Mouse (Mus musculus) neural tube, embryonic 10.5 days (tissue): ENCODE results near the gene Slc7a14.

Experiments
- DNase-seq: peaks from one replicate; pipeline ENCODE4 v3.0.0-alpha.2; 2017; ENCODE audit warnings: low spot score; ENCODE audit errors: extremely low spot score

Slc7a14 gene

GRCm38 (mm10) chr3:31261418-31262014 is 48.7 kb downstream of the Slc7a14 start:
- no peak for DNase-seq

DNA sequence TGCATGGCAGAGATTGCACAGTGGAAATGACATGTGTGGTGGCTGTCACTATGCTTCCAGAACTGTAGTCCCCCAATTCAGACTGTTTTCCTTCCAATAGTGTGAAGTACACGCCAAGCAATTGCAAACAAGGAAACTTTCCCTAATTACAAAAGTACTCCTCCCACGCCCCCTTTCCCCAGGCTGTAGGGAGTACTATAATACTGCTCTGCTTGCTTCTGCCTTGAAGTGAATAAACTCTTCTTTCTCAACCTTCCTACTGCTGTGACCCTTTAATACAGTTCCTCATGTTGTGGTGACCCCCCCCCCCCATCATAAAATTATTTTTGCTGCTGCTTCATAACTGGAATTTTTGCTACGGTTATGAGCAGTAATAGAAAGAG is 49.2 kb downstream of the Slc7a14 start:
- DNase-seq: no peak

DNA sequence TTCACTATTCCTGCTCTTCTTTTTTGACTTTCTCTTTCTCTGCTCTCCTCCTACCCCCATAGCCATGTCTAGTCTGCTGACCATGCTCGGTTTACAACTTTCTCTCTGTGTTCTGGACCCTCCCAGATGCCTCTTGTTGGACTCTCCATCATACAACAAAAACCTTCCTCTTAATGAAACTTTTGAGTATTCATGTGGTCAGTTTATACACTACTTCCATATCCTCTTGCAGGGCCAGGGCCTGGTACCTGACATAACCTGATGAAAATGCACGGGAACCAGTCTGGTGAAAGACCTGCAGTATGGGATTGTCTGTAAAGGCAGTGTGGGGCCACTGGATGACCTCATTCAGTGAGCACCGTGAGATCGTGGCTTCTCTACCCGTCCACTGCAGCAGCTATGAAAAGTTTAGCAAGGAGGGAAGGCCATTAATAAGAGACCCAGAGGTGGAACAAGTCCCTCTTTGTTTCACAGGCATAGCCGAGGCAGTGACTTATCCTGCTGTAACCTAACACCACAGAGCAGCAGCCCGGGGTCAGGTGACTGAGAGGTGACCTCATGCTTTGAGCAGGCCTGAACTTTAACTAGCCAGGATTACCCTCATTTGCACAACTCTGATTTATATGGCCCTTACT is 49.7 kb downstream of the Slc7a14 start:
- DNase-seq: peak; percentile 63

- DNase-seq: no peak
Observed at GRCm38 (mm10) chr3:31259553-31260255, 50.5 kb downstream of the Slc7a14 start.

DNA sequence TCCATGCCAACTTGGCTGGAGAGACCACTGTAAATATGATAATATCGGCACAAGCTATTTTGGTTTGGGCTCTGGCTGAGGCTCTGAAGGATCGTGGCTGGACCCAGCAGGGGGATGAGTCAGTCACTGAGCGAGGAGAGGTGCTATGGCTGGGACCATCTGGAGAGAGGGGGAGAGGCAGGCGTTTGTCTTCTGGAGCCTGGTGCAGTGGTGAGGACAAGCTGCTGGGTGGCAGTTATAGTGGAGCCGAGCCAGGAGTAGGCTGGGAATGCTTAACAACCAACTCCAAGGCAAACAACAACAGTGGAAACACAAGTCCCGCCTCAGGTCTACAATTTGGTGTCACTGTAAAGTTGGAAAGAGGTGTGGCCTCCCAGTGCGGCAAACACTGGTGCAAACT is 55.8 kb downstream of the Slc7a14 start:
- no peak for DNase-seq

GRCm38 (mm10) chr3:31253862-31254261 is 56.3 kb downstream of the Slc7a14 start:
- DNase-seq: no peak

DNA sequence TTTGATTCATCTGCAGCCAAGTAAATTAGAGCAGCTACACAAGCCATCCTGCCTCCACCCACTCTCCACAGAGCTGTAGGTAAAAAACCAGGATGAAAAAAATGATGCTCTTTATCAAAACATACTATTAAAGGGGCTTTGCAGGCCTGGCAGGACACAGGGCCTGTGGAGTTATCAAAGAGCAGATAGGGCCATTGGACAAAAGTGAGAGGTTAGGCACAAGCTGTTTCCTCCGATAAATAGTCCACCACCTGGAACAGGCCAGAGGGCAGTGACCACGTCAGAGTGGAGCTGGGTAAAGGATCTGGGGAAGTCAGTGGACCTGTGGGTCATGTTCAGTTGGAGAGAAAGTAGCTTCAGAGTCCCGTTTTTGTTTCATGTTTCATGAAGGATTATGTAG is 57.6 kb downstream of the Slc7a14 start:
- DNase-seq: no peak

GRCm38 (mm10) chr3:31243478-31243877 is 66.7 kb downstream of the Slc7a14 start:
- no peak for DNase-seq

DNA sequence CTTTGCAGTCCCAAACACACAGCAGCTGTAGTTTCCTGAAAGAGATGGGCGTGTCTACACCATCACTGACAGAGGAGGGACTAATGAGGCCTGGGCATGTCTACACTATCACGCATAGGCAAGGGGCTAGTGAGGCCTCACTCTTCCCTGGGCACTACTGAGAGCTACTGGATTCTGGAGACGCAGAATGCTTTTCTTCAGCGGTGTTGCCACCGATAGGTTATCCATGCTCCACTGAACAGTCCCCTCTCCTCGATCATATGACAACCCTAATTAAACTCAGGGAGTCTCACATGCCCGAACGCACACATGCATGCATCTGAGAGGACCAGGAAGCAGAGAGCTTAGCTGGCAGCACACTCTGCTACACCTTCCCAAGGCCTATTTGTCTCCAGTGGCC is 69.3 kb downstream of the Slc7a14 start:
- no peak for DNase-seq

GRCm38 (mm10) chr3:31239645-31240044 is 70.5 kb downstream of the Slc7a14 start:
- DNase-seq: no peak

GRCm38 (mm10) chr3:31237936-31238335 is 72.2 kb downstream of the Slc7a14 start:
- DNase-seq: peak; percentile 52

DNA sequence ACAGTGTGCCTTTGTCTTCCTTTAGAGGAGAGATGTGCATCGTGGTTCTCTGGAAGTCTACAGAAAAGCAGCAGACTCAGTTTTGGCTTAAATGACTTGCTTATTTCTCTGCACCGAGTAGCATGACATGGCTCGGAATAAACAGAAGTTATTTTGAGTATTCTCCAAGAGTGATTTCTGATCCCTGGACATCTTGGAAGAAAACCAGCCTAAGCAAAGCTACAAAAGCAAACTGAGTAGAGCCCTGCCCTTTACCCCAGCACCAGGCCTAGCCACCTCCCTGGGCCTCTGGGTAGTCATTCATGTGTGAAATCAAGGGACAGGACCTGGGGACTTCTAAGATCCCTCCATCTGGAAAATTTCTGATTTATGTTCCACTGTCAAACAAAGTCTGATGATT is 74.0 kb downstream of the Slc7a14 start:
- no peak for DNase-seq

GRCm38 (mm10) chr3:31234356-31234755 is 75.8 kb downstream of the Slc7a14 start:
- DNase-seq: no peak

DNA sequence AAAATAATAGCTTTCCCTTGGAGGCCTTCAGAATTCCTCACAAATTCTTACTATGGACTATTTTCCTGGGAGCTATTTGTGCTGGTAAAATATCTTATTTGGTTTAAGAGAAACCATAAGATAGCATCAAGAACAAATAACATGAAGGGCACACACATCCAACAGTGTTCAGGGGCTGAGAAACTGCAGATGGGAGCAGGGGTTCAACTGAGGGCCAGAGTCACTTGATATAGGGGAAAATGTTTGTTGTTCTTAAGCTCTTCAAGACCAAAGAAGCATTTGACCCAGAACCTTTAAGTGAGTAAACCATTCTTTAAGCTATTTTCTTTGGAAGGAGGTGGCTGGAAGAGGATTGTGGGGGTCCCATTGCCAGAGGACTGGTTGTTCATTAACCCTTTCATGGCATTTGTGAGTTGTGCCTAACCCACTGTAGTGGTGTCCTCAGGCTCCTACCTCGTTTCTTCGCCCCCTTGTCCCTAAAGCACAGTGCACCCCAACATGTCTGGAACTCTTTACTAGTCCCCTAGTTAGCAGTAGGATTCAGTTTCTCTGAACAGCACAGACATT is 76.3 kb downstream of the Slc7a14 start:
- no peak for DNase-seq

- no peak for DNase-seq
Observed at GRCm38 (mm10) chr3:31229281-31229680, 80.9 kb downstream of the Slc7a14 start.

- no peak for DNase-seq
Observed at GRCm38 (mm10) chr3:31228487-31228886, 81.7 kb downstream of the Slc7a14 start.

DNA sequence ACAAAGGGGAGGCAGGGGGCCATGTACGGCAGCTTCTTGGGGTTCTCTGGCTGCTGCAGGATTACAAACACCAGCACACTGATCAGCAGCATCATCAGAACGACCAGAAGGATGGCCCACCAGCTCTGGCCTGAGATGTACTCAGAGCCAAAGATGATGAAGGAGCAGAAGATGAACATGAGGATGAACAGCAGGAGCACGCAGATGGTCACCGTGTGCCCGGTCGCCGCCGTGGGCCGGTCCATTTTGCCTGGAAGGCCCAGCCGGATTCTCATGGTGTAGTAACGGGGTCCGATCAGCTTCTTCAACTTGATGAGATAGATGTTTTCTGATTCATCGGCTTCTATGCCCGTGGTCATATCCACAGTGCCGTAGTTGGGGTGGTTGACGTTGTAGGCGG is 86.6 kb downstream of the Slc7a14 start:
- DNase-seq: no peak

GRCm38 (mm10) chr3:31220040-31220439 is 90.1 kb downstream of the Slc7a14 start:
- no peak for DNase-seq

DNA sequence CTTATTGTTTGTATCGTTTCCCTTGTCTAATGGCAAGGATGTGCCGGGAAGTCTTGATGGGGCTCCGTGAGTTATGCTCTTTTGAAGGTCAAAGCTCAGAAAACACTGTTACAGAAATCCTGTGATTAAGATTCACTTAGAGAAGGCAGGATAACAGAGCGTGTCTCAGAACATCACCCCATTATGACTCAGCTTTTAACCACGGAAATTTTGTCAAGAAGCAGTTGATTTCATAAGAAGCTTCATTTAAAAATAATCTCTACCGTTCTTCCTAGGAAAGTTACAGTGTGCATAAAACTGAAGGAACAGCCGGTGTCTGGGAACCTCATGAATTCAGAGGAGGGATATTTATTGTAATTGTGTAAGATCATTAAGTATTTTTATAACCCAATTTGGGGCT is 90.7 kb downstream of the Slc7a14 start:
- no peak for DNase-seq

- DNase-seq: no peak
Observed at GRCm38 (mm10) chr3:31217523-31217922, 92.7 kb downstream of the Slc7a14 start.

DNA sequence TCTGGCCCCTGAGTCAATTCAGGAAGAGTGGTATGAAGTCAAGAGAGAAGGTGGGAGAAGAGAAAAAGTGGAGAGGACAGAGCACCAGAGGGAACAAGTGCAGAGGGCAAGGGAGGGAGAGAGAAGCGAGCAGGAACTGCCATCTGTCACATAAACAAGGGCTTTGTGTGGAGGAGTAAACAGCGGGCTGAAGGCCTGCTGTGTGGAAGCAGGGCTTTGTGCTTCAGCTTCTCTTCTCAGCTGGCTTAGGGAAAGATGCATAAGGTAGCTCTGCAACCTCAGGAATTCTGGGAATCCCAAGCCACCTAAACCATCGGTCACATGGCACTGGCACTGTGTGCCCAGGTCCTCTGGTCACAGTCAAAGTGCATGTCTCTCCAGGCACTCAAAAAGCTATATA is 96.4 kb downstream of the Slc7a14 start:
- no peak for DNase-seq

DNA sequence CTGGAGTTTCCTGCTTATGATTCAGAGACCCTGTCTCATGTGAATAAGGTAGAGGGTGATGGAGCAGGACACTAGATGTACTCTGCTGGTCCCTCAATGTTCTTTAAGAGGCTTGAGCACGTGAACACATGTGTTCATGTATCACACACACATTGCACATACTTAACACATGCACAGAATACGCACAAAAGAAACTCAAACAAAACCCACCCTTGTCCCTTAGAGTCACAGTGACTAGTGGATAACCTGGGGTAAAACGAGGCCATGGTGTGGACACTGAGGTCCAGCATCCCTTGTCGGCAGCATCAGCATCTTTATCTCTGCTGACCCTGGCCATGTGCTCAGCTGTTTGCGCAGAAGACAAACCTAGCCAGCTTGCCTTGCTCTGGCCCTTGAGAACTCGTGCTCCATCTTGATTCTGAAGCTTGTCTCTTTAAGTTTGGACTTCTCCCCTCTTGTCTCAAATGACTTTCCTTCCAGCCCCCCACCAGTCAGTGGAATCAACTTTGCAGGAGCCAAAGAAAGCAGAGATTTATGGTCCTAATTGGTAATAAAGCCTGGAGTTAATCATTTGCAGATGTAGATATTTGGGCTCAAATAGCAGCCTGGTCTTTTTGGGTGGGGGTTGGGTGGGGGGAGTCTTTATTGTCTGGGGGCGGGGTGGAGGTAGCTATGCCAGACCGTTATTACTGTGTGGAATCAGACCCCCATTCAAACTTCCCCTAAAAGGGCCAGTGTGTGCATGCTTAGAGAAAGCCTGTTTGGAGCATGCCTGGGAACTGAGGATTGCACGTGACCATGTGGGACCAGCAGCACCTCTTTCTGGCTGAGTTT is 97.8 kb downstream of the Slc7a14 start:
- peak; percentile 41 for DNase-seq
